Mouse (Mus musculus) thymus, adult 2 months (tissue): Measurements from ENCODE around the gene Mrnip.

Experiments
- CTCF ChIP-seq: fragments of 200-500 bp; IDR thresholded peaks from 2 replicates; pipeline ENCODE4 v1.5.1; 2012; ENCODE audit warnings: mild to moderate bottlenecking, control low read depth, low read length, moderate library complexity, borderline replicate concordance; ENCODE audit not compliant: control insufficient read depth, poor library complexity, insufficient read depth; ENCODE audit errors: extremely low read depth
- POLR2A ChIP-seq: fragments of 200-500 bp; IDR thresholded peaks from 2 replicates; pipeline ENCODE4 v1.6.1; 2012; ENCODE audit warnings: mild to moderate bottlenecking, low read length, control low read depth, moderate library complexity; ENCODE audit not compliant: control insufficient read depth, poor library complexity, insufficient read depth; ENCODE audit errors: extremely low read depth

DNA sequence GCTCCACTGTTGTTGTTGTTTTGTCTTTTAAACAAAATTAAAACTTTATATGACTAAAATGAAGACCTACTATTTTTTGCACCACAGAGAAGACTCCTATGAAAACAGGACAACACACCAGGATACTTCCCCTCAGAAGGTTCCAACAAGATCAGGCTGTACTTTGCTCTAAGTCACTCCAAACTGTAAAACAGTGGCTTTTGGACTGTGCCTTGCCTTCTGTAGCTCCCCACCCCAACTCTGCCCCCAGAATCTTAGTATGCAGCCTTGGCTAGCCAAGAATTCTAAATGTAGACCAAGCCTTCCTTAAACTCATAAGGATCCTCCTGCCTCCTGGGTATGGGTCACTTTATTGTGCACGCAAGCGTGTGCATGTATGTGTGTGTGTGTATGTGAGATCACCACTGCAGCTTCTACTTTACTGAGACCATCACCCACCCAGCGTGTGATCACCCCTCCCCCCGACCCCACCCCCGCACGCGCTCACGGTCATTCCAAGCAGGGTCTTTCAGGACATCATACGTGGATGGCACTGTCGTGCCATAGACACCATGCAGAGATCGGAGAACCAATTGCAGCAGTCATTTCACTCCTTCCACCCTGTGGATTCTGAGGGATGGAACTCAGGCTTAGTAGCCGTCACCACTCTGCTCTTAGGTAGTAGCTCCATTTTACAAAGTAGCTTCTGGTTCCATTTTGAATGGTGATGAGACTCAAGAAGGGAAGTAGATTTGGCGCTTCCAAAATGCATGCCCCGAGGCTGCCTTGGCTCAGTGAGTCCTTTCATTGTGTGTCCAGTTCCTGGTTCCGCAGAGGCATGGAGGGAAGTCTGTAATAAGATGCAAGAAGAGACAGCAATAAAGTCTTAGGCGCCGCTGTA is 49.8 kb downstream of the Mrnip start:
- TF ChIP-seq CTCF: no peak
- no peak for TF ChIP-seq POLR2A
